Mouse (Mus musculus): ENCODE data around the gene Chmp1a. TPM values are rescaled to one million over a fixed set of nuclear protein-coding genes. Genes with fewer than 3 reads are reported as not detected.

The Chmp1a gene
- total RNA-seq (2021) (100 to 1,000 TPM; 104 to 107 TPM), polyA plus RNA-seq (2012; rRNA removed) (102 and 105 TPM in 2 replicates)
- long read RNA-seq, transcript Chmp1a-201 (7 exons, 2,140 nt) = major isoform, 8 of 213 reads
- long read RNA-seq, partial matches to known transcripts = 2 of 213 reads
- long read RNA-seq, other reads (novel, unspliced or antisense) = 202 of 213 reads

DNA sequence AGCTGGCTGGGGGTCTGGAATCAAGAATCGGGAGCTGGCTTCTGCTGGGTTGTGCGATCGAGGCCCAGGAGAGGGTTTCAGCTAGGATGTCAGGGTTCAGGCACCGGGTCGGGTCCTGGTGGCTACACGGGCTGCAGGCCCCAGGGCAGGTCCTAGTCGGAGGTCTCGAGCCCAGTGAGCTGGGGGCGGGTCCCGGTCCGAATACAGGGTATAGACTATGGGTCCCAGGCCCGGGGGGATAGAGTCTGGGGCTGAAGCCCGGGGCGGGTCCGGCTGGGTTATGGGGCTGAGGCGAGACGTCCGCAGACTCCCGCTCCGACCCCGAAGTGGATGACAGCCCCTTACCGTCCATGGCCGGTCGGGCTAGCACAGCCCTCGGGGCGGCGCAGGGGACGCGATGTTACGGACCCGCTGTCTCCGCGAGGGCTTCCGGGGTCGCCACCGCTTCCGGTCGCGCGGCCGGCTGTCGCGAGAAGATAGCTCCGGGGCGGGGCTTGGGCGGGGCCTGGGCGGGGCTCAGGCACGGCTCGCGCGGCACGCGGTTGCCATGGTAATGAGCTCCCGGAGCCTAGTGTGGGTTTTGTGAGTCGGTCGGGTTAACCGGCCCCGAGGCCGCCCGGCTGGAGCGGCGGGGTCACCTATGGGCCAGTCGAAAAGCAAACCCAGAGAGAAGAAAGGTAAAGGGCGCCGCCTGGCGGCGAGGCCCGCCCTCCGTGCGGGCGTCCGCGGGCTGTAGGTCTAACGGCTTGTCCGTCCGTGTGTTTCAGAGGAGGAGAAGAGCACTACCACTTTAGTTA lies at the start of gene Chmp1a, which contains the start of gene Spata33:
TSS of gene Chmp1a (minus strand) at position 443 of the 797 bp plus-strand sequence.
TSS of gene Spata33 (plus strand) at position 512 of the 797 bp plus-strand sequence.
- DNase-seq = peak; percentile 96

GRCm38 (mm10) chr8:123257593-123257992 lies 45.0 kb upstream of the Chmp1a start:
- peak; percentile 61 for DNase-seq

DNA sequence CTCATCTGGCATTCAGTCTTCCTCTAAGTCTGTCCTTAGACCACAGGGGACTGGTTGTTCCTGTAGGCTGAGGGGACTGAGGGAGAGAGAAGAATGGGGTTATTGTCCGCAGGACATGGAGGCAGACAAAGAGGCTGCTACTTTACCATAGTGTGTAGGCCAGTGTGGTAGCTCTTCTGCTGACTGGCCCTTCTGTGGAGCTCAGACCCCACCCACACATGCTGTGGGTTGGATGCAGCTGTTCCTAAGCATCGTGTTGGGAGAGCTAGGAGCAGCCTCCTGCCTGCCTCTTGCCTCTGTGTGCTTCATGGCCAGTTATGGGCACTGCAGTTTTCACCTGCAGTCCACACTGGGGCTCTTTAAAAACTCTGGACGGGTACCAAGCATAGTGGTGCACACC lies 44.6 kb upstream of the Chmp1a start:
- DNase-seq = no peak

DNA sequence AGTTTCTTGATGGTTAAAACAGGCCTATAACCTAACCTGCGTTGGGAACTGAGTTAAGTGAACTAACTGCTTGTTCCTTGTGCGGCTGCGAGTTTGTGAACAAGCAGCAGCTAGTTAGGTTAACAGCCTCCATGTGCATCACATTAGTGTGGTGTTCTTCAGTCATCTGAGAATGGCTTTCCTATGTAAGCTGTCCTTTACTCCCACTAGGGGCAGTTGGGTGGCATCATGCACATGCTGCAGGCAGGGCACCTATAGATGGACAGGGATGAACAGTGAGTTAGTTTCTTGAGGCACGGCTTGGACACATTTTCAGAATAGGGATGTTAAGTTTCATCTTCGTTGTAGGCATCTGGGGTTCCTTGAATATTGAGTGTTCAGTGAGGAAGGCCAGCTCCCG lies 42.6 kb upstream of the Chmp1a start:
- no peak for DNase-seq

GRCm38 (mm10) chr8:123254099-123254885 lies 41.7 kb upstream of the Chmp1a start, which contains the start of the genes Zfp276 and Vps9d1:
Gene Zfp276 (plus strand): TSS chr8:123254195.
Gene Vps9d1 (minus strand): TSS chr8:123254348.
- peak; percentile 93 for DNase-seq

DNA sequence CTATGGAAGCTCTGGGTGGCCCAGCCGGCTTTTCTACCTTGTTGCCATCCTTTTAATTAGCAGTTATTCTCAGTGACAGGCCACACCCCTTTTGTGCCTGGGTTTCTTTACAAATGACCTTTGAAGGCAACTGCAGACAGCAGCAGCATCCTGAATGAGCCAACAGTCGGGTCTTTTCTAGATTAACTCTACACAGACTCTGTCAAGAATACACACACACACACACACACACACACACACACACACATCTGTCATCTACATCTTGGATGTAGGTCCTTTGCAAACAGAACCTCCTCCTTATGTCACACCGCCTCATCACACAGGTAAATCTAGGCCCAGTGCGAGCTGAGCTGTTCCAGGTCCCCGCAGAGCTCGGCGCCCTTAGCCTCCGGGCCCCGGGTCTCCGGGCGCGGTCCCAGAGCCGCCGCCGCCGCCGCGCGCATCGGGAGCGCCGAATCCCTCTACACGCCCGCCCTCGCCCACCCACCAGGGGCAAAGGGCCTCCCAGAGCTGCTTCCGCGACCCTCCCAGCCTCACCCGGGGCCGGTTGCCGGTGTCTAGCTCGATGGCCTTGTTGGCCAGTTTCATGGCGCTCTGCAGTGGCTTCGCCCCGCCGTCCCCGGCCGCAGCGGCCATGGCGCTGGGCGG lies 41.0 kb upstream of the Chmp1a start:
- no peak for DNase-seq

DNA sequence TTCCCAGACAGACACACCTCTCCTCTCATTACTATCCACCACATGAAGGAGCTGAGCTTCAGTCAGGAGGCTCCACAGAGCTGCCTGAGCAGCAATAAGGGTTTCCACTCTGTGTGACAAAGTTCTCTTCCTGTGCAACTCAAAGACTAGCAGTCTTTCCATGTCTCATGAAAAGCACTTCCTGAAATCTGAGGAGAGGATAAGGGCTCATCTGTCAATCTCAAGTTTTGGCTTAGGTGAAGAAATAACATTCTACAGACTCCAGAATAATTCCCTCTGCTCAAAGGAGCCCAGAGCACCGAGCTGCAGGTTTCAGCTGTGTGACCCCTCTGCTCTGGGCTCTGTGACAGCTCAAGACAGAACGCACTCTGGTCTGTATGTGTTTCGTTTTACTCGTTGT lies 40.4 kb upstream of the Chmp1a start:
- no peak for DNase-seq

DNA sequence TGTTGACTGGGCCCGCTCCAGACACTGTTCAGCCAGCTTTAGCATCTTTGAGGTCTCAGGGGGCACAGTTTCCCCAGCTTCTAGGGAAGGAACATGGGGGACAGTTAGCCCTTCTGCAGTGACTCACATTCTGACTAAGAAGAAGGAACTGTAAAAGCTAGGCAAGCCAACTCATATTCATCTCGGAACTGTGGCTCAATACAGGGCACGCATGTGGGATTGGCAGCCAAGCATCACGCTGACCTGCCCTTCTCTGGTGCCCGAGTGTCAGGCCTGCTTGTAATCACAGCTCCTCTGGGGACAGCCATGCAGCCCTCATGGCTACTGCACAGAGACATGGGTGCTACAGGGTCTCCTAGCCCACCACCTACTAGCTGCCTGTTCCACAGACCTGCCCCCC lies 38.4 kb upstream of the Chmp1a start:
- no peak for DNase-seq

DNA sequence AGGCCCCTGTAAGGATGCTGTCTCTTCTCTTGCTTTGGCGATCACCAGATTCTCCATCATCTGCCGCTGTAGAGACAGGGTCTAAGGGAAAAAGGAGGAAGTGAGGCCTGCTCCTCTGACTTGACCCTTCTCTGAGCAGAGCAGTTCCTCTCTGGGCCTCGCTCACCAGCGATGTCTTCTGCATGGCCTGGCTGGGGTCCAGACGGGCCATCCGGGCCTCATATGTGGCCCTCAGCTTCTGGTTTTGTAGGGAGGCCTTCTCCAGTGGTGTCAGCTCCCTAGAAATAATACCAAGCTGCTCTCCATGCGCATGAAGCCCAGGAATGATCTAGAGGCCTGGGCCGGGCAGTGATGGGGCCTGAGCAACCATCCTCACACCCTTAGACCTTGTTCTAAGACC lies 36.0 kb upstream of the Chmp1a start:
- no peak for DNase-seq

DNA sequence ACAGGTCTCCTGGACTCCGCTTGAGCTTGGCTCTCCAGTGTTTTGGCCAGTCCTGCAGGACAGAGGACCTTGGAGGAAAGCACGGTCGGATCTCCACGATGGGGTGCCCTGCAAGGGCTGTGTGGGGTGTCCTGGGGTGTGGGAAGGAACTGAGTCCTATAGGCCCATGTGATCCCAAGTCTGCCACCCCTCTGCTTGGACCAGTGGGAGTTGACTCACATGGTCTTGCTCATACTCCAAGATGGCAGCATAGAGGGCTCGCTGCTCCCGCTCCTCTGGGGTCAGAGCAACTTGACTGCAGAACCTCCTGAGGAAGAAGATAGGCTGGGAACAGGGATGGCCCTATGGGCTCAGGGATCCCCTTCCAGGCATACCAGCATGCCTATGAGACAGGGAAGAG lies 35.2 kb upstream of the Chmp1a start:
- no peak for DNase-seq

DNA sequence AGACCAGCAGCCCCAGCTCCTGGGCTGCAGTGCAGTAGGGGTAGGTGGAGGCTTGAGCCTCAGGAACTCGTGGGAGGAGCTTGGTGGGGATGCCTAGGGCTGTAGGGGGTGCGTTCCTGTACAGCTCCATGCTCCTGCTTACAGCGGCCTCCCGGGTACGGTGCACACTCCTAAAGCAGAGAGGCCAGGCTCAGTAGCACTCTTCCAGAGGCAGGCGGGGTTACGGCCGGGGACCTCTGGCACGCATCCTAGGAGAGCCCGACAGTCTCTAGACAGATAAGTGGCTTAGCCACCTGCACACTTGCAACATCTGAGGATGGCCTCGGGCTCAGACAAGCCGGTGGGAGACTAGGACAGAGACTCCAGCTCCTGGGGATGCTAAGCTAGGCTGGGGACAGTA lies 33.0 kb upstream of the Chmp1a start:
- DNase-seq = no peak

DNA sequence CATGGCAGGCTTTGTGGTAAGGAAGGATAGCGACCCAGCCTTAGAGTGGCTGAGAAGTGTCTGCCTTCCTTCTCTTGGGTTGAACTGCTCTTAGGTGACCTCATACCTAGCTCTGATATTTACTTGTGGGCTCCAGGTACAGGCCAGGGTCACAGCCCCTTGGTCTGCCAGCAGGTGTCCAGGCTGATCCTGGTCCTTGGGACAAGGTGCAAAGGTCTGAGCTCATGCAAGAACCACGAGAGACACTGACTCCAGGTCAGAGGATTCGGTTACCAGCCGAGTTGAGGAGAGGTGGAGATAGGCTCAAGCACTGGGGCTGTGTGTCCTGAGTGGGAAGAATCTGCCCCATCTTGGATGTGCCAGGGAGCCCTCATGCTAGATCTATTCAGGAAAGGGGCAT lies 31.8 kb upstream of the Chmp1a start:
- DNase-seq = no peak

DNA sequence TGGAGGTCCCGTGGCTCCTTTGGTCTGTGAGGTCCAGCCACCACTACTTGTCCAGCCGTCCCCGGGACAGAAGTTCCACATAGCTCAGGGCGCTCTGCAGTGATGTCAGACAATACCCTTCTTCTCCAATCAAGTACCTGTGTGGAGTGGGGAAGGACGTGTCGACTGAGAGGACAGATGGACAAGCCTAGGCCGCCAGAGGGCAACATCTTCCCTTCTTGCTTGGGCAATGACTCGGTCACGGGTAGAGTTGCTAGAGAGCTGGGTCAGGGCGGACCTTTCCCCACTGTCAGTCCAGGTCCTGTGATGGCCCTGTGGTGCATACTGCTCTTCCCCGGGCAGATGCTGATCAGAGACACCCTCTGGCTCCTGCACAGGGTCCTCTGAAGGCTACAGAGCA lies 30.5 kb upstream of the Chmp1a start:
- DNase-seq = no peak

GRCm38 (mm10) chr8:123242107-123242923 lies 29.8 kb upstream of the Chmp1a start:
- no peak for DNase-seq

DNA sequence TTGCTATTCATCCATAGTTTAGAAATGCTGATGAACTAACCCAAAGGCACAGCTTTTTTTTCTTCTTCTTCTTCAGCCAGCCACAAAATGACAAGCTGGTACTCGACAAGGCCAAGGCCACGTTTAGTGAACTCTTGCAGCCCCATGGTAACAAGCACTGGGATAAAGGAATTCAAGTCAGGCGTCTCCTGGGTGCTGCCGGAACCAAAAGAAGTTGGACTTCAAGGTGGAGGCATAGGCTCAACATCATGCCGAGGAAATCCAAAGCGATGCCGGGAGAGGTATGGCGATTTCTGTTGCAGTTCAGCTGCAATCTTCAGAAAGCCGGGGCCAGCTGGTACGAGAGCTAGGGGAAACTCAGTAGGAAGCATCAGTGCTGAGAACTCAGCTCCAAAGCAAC lies 26.8 kb upstream of the Chmp1a start:
- DNase-seq = peak; percentile 65

GRCm38 (mm10) chr8:123235520-123236497 lies 23.2 kb upstream of the Chmp1a start, which contains the start of gene Spata2l:
Gene Spata2l (minus strand): TSS chr8:123236233.
- DNase-seq = peak; percentile 93

DNA sequence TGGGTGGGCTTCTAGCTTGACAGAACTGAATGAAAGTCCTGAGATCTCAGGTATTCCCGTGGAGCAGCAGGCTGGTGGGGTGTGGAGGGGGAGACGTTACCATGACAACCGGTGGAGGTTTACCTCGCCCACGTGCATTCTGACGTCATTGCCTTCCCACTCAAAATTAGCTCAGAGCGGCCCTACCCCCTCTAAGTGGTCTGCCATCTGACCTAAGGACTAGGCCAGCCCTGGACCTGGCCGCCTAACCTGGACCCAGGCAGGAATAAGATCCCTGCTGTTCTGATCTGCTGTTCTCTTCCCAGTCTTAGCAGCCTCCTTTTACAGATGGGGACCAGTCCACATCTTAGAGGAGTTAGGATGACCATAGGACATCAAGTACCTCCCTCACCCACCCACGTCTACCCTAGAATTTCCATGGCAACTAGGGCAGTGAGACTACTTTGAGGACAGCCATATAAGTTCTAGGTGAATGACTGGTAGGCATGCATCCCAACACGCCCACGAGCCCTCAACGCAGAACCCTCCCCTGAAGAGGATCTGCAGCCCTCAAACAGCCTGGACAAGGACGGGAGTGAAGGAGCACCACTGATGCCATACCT lies 22.5 kb upstream of the Chmp1a start:
- no peak for DNase-seq

DNA sequence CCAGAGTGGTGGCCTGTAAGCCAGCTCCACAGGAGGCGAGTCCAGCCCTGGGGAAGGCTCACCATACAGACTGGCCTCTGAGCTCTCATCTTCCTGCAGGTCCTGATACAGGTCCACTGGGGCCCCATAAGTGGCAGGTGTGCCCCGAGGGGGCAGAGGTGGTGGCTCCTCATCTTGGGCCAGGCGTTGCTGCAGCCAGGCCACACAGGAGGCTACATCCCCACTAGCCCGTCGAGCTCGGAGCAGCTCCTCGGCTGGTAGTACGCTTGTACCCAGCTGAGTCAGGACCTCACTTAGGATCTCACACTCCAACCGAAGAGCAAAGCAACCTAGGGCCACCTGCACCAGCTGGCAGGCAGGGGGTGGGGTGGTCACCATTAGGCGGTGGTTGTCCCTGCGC lies 21.2 kb upstream of the Chmp1a start:
- DNase-seq = no peak

DNA sequence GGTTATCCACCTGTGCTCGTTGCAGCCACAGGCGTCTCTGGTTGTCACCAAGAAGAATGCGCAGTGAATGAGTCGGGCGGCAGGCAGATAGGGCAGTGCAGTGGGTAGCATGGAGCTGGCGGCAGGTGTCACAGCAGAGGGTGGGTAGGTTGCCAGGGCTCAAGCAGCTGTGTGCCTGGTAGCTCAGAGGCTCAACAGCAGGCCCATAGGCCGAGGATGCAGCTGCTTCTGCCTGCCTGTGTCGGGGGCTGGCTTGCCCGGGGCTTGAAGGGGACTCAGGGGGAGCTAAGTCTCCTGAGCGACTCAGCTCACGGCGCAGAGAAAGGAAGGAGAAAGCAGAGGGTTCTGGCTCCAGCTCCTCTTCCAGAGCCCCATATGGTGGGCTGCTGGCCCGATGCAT lies 20.7 kb upstream of the Chmp1a start:
- no peak for DNase-seq

GRCm38 (mm10) chr8:123232553-123232952 lies 20.0 kb upstream of the Chmp1a start:
- DNase-seq = no peak

Measured in adrenal gland, adult 2 months (tissue).